Mouse (Mus musculus) cerebellum, postnatal 4 days (tissue): Measurements from ENCODE around the gene Znrf3.

Experiments used
- DNase-seq, 2 experiments: peaks; one replicate each; pipeline ENCODE4 v3.0.0; 2022; ENCODE audit warnings: low spot score in 2 of 2, mixed read lengths in 1 of 2

The Znrf3 gene

DNA sequence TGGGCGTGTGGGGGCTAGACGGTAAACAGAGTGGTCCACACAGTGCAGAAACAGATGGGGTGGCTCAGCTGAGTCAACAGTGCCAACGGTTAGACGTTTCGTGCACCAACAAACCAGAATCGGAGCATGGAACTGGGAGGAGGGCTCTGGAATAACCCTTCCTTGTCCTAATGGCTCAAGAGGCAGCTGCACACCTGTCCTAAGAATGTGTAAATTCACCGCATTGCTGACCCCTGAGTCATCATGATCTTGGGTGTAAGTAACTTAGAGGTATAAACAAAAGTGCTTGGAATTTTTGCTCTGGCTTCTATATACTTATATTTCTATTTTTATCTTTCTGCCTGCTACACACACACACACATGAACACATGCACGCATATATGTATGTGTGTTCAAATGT lies 202.5 kb downstream of the Znrf3 start:
- DNase-seq = no peak

DNA sequence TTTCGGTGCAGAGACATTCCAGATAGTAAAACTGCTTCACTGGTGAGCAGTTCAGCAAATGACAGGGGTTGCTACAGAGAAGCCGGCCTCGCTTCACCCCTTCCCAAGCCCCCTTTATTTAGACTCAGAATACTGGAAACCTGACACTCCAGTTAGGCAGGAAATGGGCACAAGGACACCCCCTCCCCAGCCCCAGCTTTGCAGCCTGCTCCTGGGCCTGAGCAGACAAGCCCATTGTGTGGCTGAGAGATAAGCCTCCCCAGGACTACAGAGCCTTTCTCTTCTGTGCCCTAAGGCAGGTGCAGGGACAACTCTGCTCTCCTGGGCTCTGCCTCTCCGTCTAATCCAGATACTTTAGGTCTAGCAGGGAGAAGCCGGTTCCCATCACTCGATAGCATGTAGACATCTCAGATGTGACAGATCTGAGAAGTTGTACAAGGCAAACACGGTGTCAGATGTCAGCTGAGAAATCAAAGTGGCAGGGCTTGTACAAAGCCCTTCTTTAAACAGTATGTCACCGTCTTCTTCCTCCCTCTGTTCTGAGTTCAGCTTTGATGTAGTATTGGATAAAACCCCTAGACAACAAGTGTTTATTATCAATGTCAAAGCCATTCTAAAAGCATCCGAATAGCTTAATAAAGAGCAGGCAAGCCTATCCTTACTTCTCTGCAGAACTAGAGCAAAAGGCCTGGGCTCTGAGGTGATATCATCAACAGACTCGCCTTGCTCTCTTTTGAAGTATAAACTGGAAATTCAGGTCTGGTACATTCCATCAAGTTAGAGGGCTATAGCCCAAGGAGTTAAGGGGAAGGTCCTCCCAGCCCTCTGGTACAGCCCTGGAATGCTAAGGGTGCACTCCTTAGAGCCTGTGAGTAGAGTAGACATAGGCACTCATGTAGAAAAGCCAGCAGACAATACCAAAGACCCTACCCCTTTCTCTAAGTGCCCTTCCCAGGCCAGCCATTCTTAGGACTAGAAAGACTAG lies 204.6 kb downstream of the Znrf3 start:
- DNase-seq = no peak
